Mouse (Mus musculus) layer of hippocampus, adult 6 months (tissue): ENCODE data around the gene Zfp277. TPM values are rescaled to one million over a fixed set of nuclear protein-coding genes. Genes with fewer than 3 reads are reported as not detected.

Experiments used
- long read RNA-seq, 2 experiments: library from polyadenylated mRNA; unstranded; transcript quantifications; one replicate each; pipeline ENCODE4 v2.0.0; 2019 to 2020
- polyA plus RNA-seq: library from polyadenylated mRNA; unstranded; fragments of <200 nt; fragmentation: Nextera tagmentation; gene quantifications from 2 replicates; pipeline ENCODE4 v1.2.3, GENCODE M21; 2021

The Zfp277 gene
- polyA plus RNA-seq: 27.4 and 27.6 TPM in 2 replicates
- long read RNA-seq, experiment 1, transcript Zfp277-201 (12 exons, 2,188 nt): major isoform, 53 of 61 reads
- long read RNA-seq, experiment 1, partial matches to known transcripts: 5 of 61 reads
- long read RNA-seq, experiment 1, other reads (novel, unspliced or antisense): 2 of 61 reads
- long read RNA-seq, experiment 2, transcript Zfp277-201 (12 exons, 2,188 nt): major isoform, 154 of 178 reads
- long read RNA-seq, experiment 2, partial matches to known transcripts: 6 of 178 reads
- long read RNA-seq, experiment 2, other reads (novel, unspliced or antisense): 15 of 178 reads

GRCm38 (mm10) chr12:40445648-40446449, at the start of gene Zfp277, which contains the start of gene Dock4:
Gene Zfp277 (minus strand): TSS chr12:40445902.
Gene Dock4 (plus strand): TSS chr12:40445952.

Other genes starting within 250 kb of the Zfp277 start
- 0.15 and 0.23 TPM in 2 replicates for gene Lsmem1, start 246.4 kb downstream of the Zfp277 start, polyA plus RNA-seq
- 72.1 and 79.5 TPM in 2 replicates for gene Ifrd1, start 197.4 kb downstream of the Zfp277 start, polyA plus RNA-seq
- gene Dock4, start 50 bp upstream of the Zfp277 start, polyA plus RNA-seq: 30.4 and 33.8 TPM in 2 replicates